Mouse (Mus musculus) adrenal gland, adult 10 weeks (tissue): ENCODE measurements around the gene St3gal4. TPM values are rescaled to one million over a fixed set of nuclear protein-coding genes. Genes with fewer than 3 reads are reported as not detected.

Source experiments
- polyA plus RNA-seq: library from polyadenylated mRNA; stranded (reverse); fragments of 350-450 nt; fragmentation: Illumina TruSeq; extraction: RNeasy Lipid Tissue Mini Kit (QIAGEN cat#74804); gene quantifications from one replicate; pipeline ENCODE4 v1.2.3, GENCODE M21; 2014; ENCODE audit warnings: low read depth, low replicate concordance

St3gal4 gene
- polyA plus RNA-seq, result 41.0 TPM

DNA sequence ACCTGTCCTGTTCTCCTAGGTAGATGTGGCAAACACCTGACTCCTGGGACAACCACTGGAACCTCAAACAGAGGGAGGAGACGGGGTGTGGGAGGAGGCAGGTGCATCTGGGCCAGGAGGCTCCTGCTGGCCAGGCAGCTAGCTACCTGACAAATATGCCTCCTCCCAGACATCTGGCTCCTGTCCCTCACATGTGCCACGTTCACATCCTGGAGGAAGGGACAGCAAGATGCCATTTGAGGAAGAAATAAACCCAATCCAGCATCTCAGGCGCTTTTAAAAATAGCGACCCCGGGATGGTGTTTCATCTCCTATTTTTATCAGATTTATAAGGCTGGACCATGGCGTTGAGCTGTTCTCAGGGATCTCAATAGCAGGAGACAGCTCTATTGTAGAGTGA, at the start of gene St3gal4:
Gene St3gal4 (minus strand): TSS at position 101 of the 400 bp plus-strand sequence.

Other genes with a start within 250 kb of the St3gal4 start
- 7.1 TPM for gene Dcps, start 56.8 kb upstream of the St3gal4 start, polyA plus RNA-seq
- gene Srpr, start 80.9 kb upstream of the St3gal4 start, polyA plus RNA-seq, result 362 TPM
- gene Tirap, start 81.0 kb upstream of the St3gal4 start, polyA plus RNA-seq, result 8.7 TPM
- gene Foxred1, start 91.8 kb upstream of the St3gal4 start, polyA plus RNA-seq, result 19.9 TPM
- 12.3 TPM for gene Fam118b, start 148.5 kb upstream of the St3gal4 start, polyA plus RNA-seq
- 4.7 TPM for gene Rpusd4, start 148.6 kb upstream of the St3gal4 start, polyA plus RNA-seq